10 mouse cellular contexts compared by ENCODE assay signal in the genomic region with DNA sequence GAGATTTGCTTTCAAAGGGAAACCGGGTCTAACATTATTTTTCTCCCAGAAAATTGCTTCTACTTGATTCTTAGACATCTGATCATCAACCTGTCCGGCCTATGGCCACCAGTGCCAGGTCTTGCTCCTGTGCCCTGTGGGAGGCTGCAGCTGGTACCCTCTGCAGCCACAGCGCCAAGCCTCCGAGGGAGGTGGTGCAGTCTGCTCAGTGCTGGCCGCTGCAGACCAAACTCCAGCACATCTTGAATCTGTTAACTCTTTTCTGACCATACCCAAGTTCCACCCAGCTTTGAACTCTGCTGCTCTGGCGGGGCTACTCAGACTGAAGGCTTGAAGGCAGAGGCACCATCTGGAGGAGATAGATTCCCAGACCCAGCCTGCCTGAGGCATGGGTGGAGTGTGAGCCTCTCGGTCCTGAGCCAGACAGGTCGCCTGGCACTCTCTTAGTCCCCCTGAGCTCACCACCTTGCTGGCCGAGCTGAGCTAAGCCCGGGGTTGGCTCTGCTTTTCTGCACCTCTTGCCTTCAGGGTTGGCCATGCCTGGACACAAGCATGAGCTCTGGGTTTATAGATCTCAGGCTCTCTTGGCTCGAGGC. TPM values are rescaled to one million over a fixed set of nuclear protein-coding genes. Genes with fewer than 3 reads are reported as not detected.
DNase-seq lines count a peak whose midpoint lies in the region; ATAC-seq lines count a peak whose summit lies in the region.
"Had no signal": no experiment of that assay in that cellular context is flagged by ENCODE, and none has a peak within 500 bp of the region (broad histone marks: within the 10 kb centered on the region; RNA-seq: fewer than 3 reads in every experiment).

A gene (plus strand): TSS at position 275 of the 596 bp plus-strand sequence.

- peaks cover 27% of the 10 kb centered on the region for H3K4me1 ChIP-seq in heart, embryonic 13.5 days
- peaks cover 33% of the 10 kb centered on the region for H3K4me1 ChIP-seq in forebrain, embryonic 13.5 days

- H3K27ac ChIP-seq in heart, embryonic 13.5 days (replicated peaks), result no peak within 1 kb of the TSS
- H3K27ac ChIP-seq in forebrain, embryonic 13.5 days, result peak within 1 kb of the TSS; percentile 97

- 8% methylated on average over 11 of the region's 11 CpGs for WGBS in heart, embryonic 13.5 days
- WGBS in forebrain, embryonic 13.5 days, result 5% methylated on average over 11 of the region's 11 CpGs

- H3K4me2 ChIP-seq in heart, embryonic 13.5 days, result peak within 1 kb of the TSS; percentile 52
- peak within 1 kb of the TSS; percentile 49 for H3K4me2 ChIP-seq in forebrain, embryonic 13.5 days

- no peaks in the 10 kb centered on the region for H3K9me3 ChIP-seq in heart, embryonic 13.5 days
- no peaks in the 10 kb centered on the region for H3K9me3 ChIP-seq in forebrain, embryonic 13.5 days (replicated peaks)

- H3K4me3 ChIP-seq in heart, embryonic 13.5 days, result peak within 1 kb of the TSS; percentile 27
- H3K4me3 ChIP-seq in forebrain, embryonic 13.5 days, result peak within 1 kb of the TSS; percentile 54
- H3K4me3 ChIP-seq: erythroblast, embryonic 14.5 days had no signal

- ATAC-seq in heart, embryonic 13.5 days (ENCODE audit: extremely low read depth, insufficient number of reproducible peaks, low FRiP score, low TSS enrichment), result no peak
- peak; percentile 31 for ATAC-seq in forebrain, embryonic 13.5 days

- DNase-seq in heart, adult 9 months (ENCODE audit: low spot score in 2 of 2), result no peak
- peak; percentile 63 for DNase-seq in cerebellum, adult 11-12 months
- peak; percentile 26 to 37 for DNase-seq in left cerebral cortex, adult 8-10 months (ENCODE audit: low spot score in 2 of 2)
- DNase-seq in neural tube, embryonic 10.5 days (ENCODE audit: extremely low spot score, low spot score), result peak; percentile 61
- DNase-seq in urinary bladder, adult 2 months (ENCODE audit: low spot score), result no peak
- DNase-seq in ovary, postnatal 14 days (ENCODE audit: low spot score), result no peak

- H3K9ac ChIP-seq in heart, embryonic 13.5 days, result no peak within 1 kb of the TSS
- H3K9ac ChIP-seq in forebrain, embryonic 13.5 days, result peak within 1 kb of the TSS; percentile 51

- H3K36me3 ChIP-seq in heart, embryonic 13.5 days, result peaks cover 11% of the 10 kb centered on the region
- no peaks in the 10 kb centered on the region for H3K36me3 ChIP-seq in forebrain, embryonic 13.5 days (ENCODE audit: poor library complexity, severe bottlenecking)

- peaks cover 71% of the 10 kb centered on the region for H3K27me3 ChIP-seq in heart, embryonic 13.5 days (replicated peaks)
- peaks cover 45% of the 10 kb centered on the region for H3K27me3 ChIP-seq in forebrain, embryonic 13.5 days
- H3K27me3 ChIP-seq: CH12.LX had no signal

RNA-seq across cellular contexts. Expression of the gene that starts here (rescaled TPM):
- polyA plus RNA-seq in heart, embryonic 13.5 days (2015; fragmentation: Nextera tagmentation; extraction: Ambion mirVana), result 0.05 and 0.11 TPM in 2 replicates
- 36.3 and 45.1 TPM in 2 replicates for polyA plus RNA-seq in forebrain, embryonic 13.5 days (2015; fragmentation: Nextera tagmentation; extraction: Ambion mirVana)
- total RNA-seq in left cerebral cortex, adult 8-10 months (2022), result 100 to 1,000 TPM; 105 to 130 (median 109) TPM
- polyA plus RNA-seq in urinary bladder, adult 2 months (2012; rRNA removed), result 0.03 TPM in 1 of 2 replicates, not detected in the other
- polyA plus RNA-seq: erythroblast, embryonic 14.5 days had no signal

Comparison
In these comparisons a context has a peak if more than half of its experiments do, and no peak if none do; other contexts are left out.
1. RNA of the gene that starts here (polyA plus RNA-seq): 36.3 to 45.1 TPM in forebrain, embryonic 13.5 days; 0.05 to 0.11 TPM in heart, embryonic 13.5 days and 0.03 TPM in urinary bladder, adult 2 months; every median in the first group is over 10 times any median in the second.
2. DNase-seq: peak in cerebellum, adult 11-12 months (single experiment), left cerebral cortex, adult 8-10 months (2 of 2) and neural tube, embryonic 10.5 days (single experiment); none in heart, adult 9 months (0 of 2), urinary bladder, adult 2 months (single experiment) and ovary, postnatal 14 days (single experiment).